Mouse (Mus musculus) left cerebral cortex, adult 11 months (tissue): Measurements from ENCODE around the gene Ppp1r9a.
"Not testable (repeated sequence)": the region's sequence is repeated elsewhere in the genome, so short reads cannot be mapped to it uniquely, and the experiment has no call there.

Experiments
- DNase-seq: peaks from one replicate; pipeline ENCODE4 v3.0.0; 2022; ENCODE audit warnings: low spot score

Gene Ppp1r9a

GRCm38 (mm10) chr6:4902674-4903324 is at the start of gene Ppp1r9a:
TSS of gene Ppp1r9a (plus strand) at chr6:4902917.
- no peak for DNase-seq

- no peak for DNase-seq
Observed at GRCm38 (mm10) chr6:4855236-4855635, 47.5 kb upstream of the Ppp1r9a start.

GRCm38 (mm10) chr6:4856919-4857318 is 45.8 kb upstream of the Ppp1r9a start:
- DNase-seq, result no peak

- no peak for DNase-seq
Observed at GRCm38 (mm10) chr6:4884316-4884715, 18.4 kb upstream of the Ppp1r9a start.

GRCm38 (mm10) chr6:4889544-4889943 is 13.2 kb upstream of the Ppp1r9a start:
- DNase-seq, result no peak

GRCm38 (mm10) chr6:4892417-4892816 is 10.3 kb upstream of the Ppp1r9a start:
- no peak for DNase-seq

- not testable (repeated sequence) for DNase-seq
Observed at GRCm38 (mm10) chr6:4893312-4893711, 9.4 kb upstream of the Ppp1r9a start.

- no peak for DNase-seq
Observed at GRCm38 (mm10) chr6:4899906-4900305, 2.8 kb upstream of the Ppp1r9a start.

- DNase-seq, result no peak
Observed at GRCm38 (mm10) chr6:4903325-4904054, 773 bp downstream of the Ppp1r9a start.

GRCm38 (mm10) chr6:4904055-4904450 is 1.3 kb downstream of the Ppp1r9a start:
- DNase-seq, result no peak

- DNase-seq, result no peak
Observed at GRCm38 (mm10) chr6:4910042-4910634, 7.4 kb downstream of the Ppp1r9a start.

- no peak for DNase-seq
Observed at GRCm38 (mm10) chr6:4918470-4918869, 15.8 kb downstream of the Ppp1r9a start.

GRCm38 (mm10) chr6:4923791-4924190 is 21.1 kb downstream of the Ppp1r9a start:
- not testable (repeated sequence) for DNase-seq

- no peak for DNase-seq
Observed at GRCm38 (mm10) chr6:4925966-4926687, 23.4 kb downstream of the Ppp1r9a start.

- no peak for DNase-seq
Observed at GRCm38 (mm10) chr6:4930321-4930720, 27.6 kb downstream of the Ppp1r9a start.

- no peak for DNase-seq
Observed at GRCm38 (mm10) chr6:4938901-4939300, 36.2 kb downstream of the Ppp1r9a start.

- no peak for DNase-seq
Observed at GRCm38 (mm10) chr6:4940086-4940485, 37.4 kb downstream of the Ppp1r9a start.

GRCm38 (mm10) chr6:4940639-4941038 is 37.9 kb downstream of the Ppp1r9a start:
- DNase-seq, result no peak

- no peak for DNase-seq
Observed at GRCm38 (mm10) chr6:4943821-4944220, 41.1 kb downstream of the Ppp1r9a start.

GRCm38 (mm10) chr6:4948056-4948455 is 45.3 kb downstream of the Ppp1r9a start:
- no peak for DNase-seq

- DNase-seq, result no peak
Observed at GRCm38 (mm10) chr6:4949701-4950100, 47.0 kb downstream of the Ppp1r9a start.

- no peak for DNase-seq
Observed at GRCm38 (mm10) chr6:4953028-4953719, 50.5 kb downstream of the Ppp1r9a start.
